Mouse (Mus musculus): ENCODE measurements around the gene Stk25. TPM values are rescaled to one million over a fixed set of nuclear protein-coding genes. Genes with fewer than 3 reads are reported as not detected.

The Stk25 gene
- polyA plus RNA-seq, 1 experiment from 2014 or later = 364 TPM

DNA sequence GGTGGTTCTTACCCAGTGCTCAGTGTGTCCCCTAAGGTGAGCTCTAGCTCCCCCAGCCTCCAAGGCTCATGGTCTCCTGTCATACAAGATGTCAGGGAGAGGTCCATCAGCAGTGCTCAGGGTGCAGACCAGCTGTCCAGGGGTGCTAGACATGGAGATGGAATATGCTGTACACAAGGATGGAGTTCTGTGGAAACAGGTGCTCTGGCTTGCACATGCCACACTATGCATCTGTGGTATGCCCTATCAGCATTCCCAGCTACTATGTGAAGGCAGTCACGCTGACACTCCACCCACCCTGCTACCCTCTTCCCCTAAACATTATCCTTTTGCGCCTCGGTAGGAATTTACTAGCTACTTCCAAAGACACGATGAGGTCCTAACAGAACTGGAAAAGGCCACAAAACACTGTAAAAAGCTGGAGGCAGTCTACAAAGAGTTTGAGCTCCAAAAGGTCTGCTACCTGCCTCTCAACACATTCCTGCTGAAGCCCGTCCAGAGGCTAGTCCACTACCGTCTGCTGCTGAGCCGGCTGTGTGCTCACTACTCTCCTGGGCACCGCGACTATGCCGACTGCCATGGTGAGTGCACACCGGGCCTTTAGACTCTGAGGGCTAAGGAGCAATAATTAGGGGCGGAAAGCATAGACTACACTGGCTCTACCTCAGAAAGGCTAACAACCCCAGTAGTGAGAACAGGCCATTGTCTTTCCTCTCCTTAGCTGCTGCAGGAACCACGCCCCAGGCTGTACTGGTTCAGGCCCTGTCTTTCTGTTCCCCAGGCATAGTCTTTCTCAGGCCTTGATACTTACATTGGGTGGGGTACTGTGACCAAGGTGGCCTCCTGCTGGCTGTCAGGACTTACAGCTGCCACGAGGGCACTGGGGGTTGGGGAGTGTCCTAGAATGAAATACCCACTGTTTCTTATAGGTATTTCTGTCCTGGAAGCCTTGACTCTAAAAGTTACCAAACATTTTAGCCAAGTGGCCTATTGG, 51.1 kb downstream of the Stk25 start:
- Histone ChIP-seq H3K4me3 (ENCODE audit: low read depth, low read length) (no peak overlapping the region), H3K27me3 (replicated peaks; ENCODE audit: control insufficient read depth, insufficient read depth, low read length) (no peaks in the 10 kb centered on the region), H3K9ac (ENCODE audit: low read length) (no peak overlapping the region), H3K36me3 (ENCODE audit: control insufficient read depth, insufficient read depth, low read length) (no peaks in the 10 kb centered on the region), H3K9me3 (replicated peaks; ENCODE audit: control insufficient read depth, low read length) (no peaks in the 10 kb centered on the region), H3K4me1 (ENCODE audit: control insufficient read depth, insufficient read depth, low read length) (no peaks in the 10 kb centered on the region), H3K27ac (ENCODE audit: low read depth, low read length) (no peak overlapping the region), H3K4me2 (ENCODE audit: low read length) (no peak overlapping the region)
- no peak for ATAC-seq
- DNase-seq (ENCODE audit: low spot score) = no peak
- 75% methylated on average over 14 of the region's 14 CpGs for WGBS

DNA sequence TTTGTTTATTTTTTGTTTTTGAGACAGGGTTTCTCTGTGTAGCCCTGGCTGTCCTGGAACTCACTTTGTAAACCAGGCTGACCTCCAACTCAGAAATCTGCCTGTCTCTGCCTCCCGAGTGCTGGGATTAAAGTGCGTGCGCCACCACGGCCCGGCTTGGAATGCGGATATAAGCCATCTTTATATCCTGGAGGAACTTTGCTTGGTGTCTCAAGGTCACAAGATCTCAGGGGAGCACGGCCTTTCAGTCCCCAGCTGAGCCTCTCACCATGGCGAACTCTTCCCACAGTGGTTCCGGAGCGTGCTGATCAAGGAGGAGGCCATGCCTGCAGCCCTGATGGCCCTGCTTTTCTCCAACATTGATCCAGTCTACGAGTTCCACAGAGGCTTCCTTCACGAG, 54.5 kb downstream of the Stk25 start:
- Histone ChIP-seq H3K9ac (ENCODE audit: low read length) (no peak overlapping the region), H3K4me3 (ENCODE audit: low read depth, low read length) (no peak overlapping the region), H3K27me3 (replicated peaks; ENCODE audit: control insufficient read depth, insufficient read depth, low read length) (no peaks in the 10 kb centered on the region), H3K36me3 (ENCODE audit: control insufficient read depth, insufficient read depth, low read length) (no peaks in the 10 kb centered on the region), H3K4me2 (ENCODE audit: low read length) (no peak overlapping the region), H3K9me3 (replicated peaks; ENCODE audit: control insufficient read depth, low read length) (no peaks in the 10 kb centered on the region), H3K27ac (ENCODE audit: low read depth, low read length) (no peak overlapping the region), H3K4me1 (ENCODE audit: control insufficient read depth, insufficient read depth, low read length) (no peaks in the 10 kb centered on the region)
- WGBS = 94% methylated on average over 12 of the region's 12 CpGs
- DNase-seq (ENCODE audit: low spot score) (no peak), ATAC-seq (no peak)

DNA sequence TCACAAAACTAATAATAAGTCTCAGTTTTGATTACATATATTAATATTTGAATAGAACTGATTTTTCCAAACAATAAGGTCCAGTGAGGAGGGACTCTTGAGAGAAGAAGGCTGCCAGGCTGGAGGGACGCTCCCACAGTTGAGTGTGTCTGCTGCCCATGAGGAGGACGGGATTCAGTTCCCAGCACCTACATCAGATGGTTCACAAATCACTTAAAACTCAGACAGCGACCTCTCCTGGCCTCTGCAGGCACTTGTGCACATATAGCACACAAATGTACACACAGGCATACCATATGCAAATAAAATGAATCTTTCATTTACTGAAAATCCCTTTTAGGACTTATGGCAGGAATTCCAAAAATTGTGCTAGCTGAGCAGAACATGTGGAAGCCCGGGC, 55.5 kb downstream of the Stk25 start:
- no peaks in the 10 kb centered on the region for H3K9me3 ChIP-seq (replicated peaks; ENCODE audit: control insufficient read depth, low read length)
- 81% methylated on average over 4 of the region's 4 CpGs for WGBS
- no peak overlapping the region for H3K4me2 ChIP-seq (ENCODE audit: low read length)
- no peak overlapping the region for H3K9ac ChIP-seq (ENCODE audit: low read length)
- no peak overlapping the region for H3K4me3 ChIP-seq (ENCODE audit: low read depth, low read length)
- no peak for ATAC-seq
- H3K27ac ChIP-seq (ENCODE audit: low read depth, low read length) = no peak overlapping the region
- no peaks in the 10 kb centered on the region for H3K36me3 ChIP-seq (ENCODE audit: control insufficient read depth, insufficient read depth, low read length)
- DNase-seq (ENCODE audit: low spot score) = no peak
- H3K27me3 ChIP-seq (replicated peaks; ENCODE audit: control insufficient read depth, insufficient read depth, low read length) = no peaks in the 10 kb centered on the region
- no peaks in the 10 kb centered on the region for H3K4me1 ChIP-seq (ENCODE audit: control insufficient read depth, insufficient read depth, low read length)

DNA sequence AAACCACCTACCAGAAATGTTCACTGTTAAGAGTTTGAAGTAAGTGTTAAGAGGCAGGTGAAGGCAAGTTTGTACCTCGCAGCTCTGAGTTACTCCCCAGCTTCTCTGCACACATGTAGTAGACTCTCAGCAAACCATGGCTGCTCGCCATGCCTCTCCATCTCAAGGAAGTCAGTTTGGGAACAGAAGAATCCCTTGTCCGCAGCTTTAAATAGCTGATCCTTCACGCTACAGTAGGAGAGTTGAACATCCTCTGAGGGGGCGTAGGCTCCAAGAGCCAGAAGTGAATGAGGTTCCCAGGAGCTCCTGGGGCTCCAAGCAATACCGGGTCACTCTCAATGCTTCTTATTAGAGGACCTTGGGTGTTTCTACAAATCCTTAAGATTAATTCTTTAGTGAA, 62.5 kb downstream of the Stk25 start:
- no peaks in the 10 kb centered on the region for H3K36me3 ChIP-seq (ENCODE audit: control insufficient read depth, insufficient read depth, low read length)
- no peak overlapping the region for H3K4me2 ChIP-seq (ENCODE audit: low read length)
- 74% methylated on average over 6 of the region's 6 CpGs for WGBS
- no peaks in the 10 kb centered on the region for H3K4me1 ChIP-seq (ENCODE audit: control insufficient read depth, insufficient read depth, low read length)
- no peak for DNase-seq (ENCODE audit: low spot score)
- H3K9me3 ChIP-seq (replicated peaks; ENCODE audit: control insufficient read depth, low read length) = no peaks in the 10 kb centered on the region
- no peaks in the 10 kb centered on the region for H3K27me3 ChIP-seq (replicated peaks; ENCODE audit: control insufficient read depth, insufficient read depth, low read length)
- ATAC-seq = no peak
- no peak overlapping the region for H3K27ac ChIP-seq (ENCODE audit: low read depth, low read length)
- H3K4me3 ChIP-seq (ENCODE audit: low read depth, low read length) = no peak overlapping the region
- no peak overlapping the region for H3K9ac ChIP-seq (ENCODE audit: low read length)

DNA sequence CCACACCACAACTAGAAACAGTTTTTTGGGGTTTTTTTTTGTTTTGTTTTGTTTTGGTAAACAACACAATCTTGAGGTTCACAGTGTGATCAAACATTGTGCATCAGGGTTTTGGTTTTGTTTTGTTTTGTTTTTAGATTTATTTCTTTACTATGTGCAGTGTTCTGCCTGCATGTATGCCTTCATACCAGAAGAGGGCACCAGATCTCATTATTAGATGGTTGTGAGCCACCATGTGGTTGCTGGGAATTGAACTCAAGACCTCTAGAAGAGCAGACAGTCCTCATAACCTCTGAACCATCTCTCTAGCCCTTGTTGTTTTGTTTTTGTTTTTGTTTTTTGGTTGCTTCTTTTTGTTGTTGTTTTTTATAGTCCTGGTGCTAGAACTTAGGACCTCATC, 64.5 kb downstream of the Stk25 start:
- H3K4me3 ChIP-seq (ENCODE audit: low read depth, low read length) = no peak overlapping the region
- no peak overlapping the region for H3K27ac ChIP-seq (ENCODE audit: low read depth, low read length)
- H3K4me2 ChIP-seq (ENCODE audit: low read length) = no peak overlapping the region
- no peaks in the 10 kb centered on the region for H3K36me3 ChIP-seq (ENCODE audit: control insufficient read depth, insufficient read depth, low read length)
- ATAC-seq (no peak), DNase-seq (ENCODE audit: low spot score) (no peak)
- no peaks in the 10 kb centered on the region for H3K9me3 ChIP-seq (replicated peaks; ENCODE audit: control insufficient read depth, low read length)
- no peaks in the 10 kb centered on the region for H3K27me3 ChIP-seq (replicated peaks; ENCODE audit: control insufficient read depth, insufficient read depth, low read length)
- H3K4me1 ChIP-seq (ENCODE audit: control insufficient read depth, insufficient read depth, low read length) = no peaks in the 10 kb centered on the region
- no peak overlapping the region for H3K9ac ChIP-seq (ENCODE audit: low read length)

DNA sequence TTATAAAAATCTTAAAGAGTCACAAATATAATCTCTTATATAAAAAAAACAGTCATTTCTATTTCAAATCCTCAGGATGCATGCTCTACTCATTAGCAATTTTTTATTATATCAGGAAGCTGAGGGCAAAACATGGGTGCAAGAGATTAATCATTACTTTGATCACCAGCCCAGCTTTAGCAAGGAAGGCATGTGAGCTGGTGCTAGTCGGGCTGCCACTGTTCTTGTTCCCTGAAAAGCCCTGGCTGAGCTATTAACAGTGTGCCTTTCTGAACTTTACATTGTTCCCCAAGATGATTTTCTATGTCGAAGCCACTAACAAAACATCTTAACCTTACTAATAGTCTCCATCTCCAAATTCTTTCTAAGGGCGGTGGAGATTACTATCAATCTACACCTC, 70.1 kb downstream of the Stk25 start:
- no peak overlapping the region for H3K27ac ChIP-seq (ENCODE audit: low read depth, low read length)
- DNase-seq (ENCODE audit: low spot score) (no peak), ATAC-seq (no peak)
- H3K9ac ChIP-seq (ENCODE audit: low read length) = no peak overlapping the region
- H3K9me3 ChIP-seq (replicated peaks; ENCODE audit: control insufficient read depth, low read length) = no peaks in the 10 kb centered on the region
- no peaks in the 10 kb centered on the region for H3K36me3 ChIP-seq (ENCODE audit: control insufficient read depth, insufficient read depth, low read length)
- no peak overlapping the region for H3K4me2 ChIP-seq (ENCODE audit: low read length)
- H3K4me3 ChIP-seq (ENCODE audit: low read depth, low read length) = no peak overlapping the region
- no peaks in the 10 kb centered on the region for H3K27me3 ChIP-seq (replicated peaks; ENCODE audit: control insufficient read depth, insufficient read depth, low read length)
- no peaks in the 10 kb centered on the region for H3K4me1 ChIP-seq (ENCODE audit: control insufficient read depth, insufficient read depth, low read length)
- WGBS = 63% methylated on average over 3 of the region's 3 CpGs

DNA sequence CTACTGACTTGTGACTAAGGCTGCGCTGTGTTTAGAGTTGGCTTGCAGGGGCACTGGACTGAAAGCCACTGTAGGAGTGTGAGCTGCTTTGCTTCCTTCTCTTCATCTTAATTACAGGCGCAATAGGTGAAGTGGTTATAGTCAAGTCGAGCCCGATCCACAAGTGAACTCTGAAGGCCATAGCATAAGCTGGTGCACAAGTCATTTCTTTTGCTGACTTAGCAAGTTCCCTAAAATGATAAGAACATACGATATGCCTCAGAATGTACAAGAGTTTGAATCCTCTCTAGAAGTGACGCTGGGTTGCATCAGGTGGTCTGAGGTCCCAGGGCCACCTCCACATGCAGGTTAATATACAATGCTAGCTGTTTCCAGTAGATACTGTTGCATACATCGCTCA, 76.9 kb downstream of the Stk25 start:
- Histone ChIP-seq H3K27ac (ENCODE audit: low read depth, low read length) (no peak overlapping the region), H3K4me1 (ENCODE audit: control insufficient read depth, insufficient read depth, low read length) (no peaks in the 10 kb centered on the region), H3K4me3 (ENCODE audit: low read depth, low read length) (no peak overlapping the region), H3K9ac (ENCODE audit: low read length) (no peak overlapping the region), H3K9me3 (replicated peaks; ENCODE audit: control insufficient read depth, low read length) (no peaks in the 10 kb centered on the region), H3K4me2 (ENCODE audit: low read length) (no peak overlapping the region), H3K36me3 (ENCODE audit: control insufficient read depth, insufficient read depth, low read length) (peaks cover 5% of the 10 kb centered on the region; the same call in 1 of the 2 replicates), H3K27me3 (replicated peaks; ENCODE audit: control insufficient read depth, insufficient read depth, low read length) (no peaks in the 10 kb centered on the region)
- WGBS = 94% methylated on average over 7 of the region's 7 CpGs
- DNase-seq (ENCODE audit: low spot score) (no peak), ATAC-seq (no peak)

DNA sequence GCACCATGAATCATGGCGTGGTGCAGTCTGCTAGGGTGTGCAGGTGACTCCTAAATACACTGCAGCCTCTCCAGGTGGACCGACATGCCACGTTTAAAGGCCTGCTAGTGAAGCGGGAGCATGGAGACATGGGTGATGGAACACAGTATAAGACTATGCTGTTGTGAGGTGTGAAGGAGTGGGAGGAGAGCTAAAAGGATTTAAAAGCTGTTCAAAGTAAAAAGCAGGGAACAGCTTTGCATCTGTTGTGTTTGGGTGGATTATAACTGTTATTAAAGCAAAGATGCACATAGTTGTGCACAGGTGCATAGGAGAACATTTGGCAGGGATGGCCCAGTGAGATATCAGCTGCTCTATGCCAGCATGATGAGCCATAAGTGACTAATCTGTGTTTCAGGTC, 80.6 kb downstream of the Stk25 start:
- Histone ChIP-seq H3K4me2 (ENCODE audit: low read length) (no peak overlapping the region), H3K4me1 (ENCODE audit: control insufficient read depth, insufficient read depth, low read length) (no peaks in the 10 kb centered on the region), H3K4me3 (ENCODE audit: low read depth, low read length) (no peak overlapping the region), H3K27me3 (replicated peaks; ENCODE audit: control insufficient read depth, insufficient read depth, low read length) (no peaks in the 10 kb centered on the region), H3K27ac (ENCODE audit: low read depth, low read length) (no peak overlapping the region), H3K9ac (ENCODE audit: low read length) (no peak overlapping the region), H3K36me3 (ENCODE audit: control insufficient read depth, insufficient read depth, low read length) (peaks cover 5% of the 10 kb centered on the region; the same call in 1 of the 2 replicates), H3K9me3 (replicated peaks; ENCODE audit: control insufficient read depth, low read length) (no peaks in the 10 kb centered on the region)
- no peak for DNase-seq (ENCODE audit: low spot score)
- 84% methylated on average over 4 of the region's 4 CpGs for WGBS
- ATAC-seq = no peak

DNA sequence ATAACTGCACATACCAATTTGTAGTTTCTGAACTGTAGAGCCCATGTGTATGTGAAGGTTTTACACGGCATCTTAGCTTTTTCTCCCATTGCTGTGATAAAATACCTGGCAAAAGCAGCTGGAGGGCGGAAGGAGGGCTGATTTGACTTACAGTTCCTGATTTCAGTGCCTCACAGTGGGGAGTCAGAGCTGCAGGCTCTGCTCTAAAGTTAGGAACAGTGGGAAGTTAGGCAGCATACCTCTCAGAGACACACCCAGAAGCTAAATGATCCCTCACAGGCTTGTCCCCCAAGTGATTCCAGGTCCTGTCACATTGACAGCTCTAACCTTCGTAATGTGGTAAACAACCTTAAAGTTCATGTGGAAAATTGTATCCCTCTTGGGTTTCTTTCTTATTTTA, 81.4 kb downstream of the Stk25 start:
- no peak for DNase-seq (ENCODE audit: low spot score)
- H3K4me2 ChIP-seq (ENCODE audit: low read length) = no peak overlapping the region
- WGBS = 80% methylated on average over 3 of the region's 3 CpGs
- H3K4me1 ChIP-seq (ENCODE audit: control insufficient read depth, insufficient read depth, low read length) = no peaks in the 10 kb centered on the region
- H3K27me3 ChIP-seq (replicated peaks; ENCODE audit: control insufficient read depth, insufficient read depth, low read length) = no peaks in the 10 kb centered on the region
- H3K9me3 ChIP-seq (replicated peaks; ENCODE audit: control insufficient read depth, low read length) = no peaks in the 10 kb centered on the region
- no peak overlapping the region for H3K4me3 ChIP-seq (ENCODE audit: low read depth, low read length)
- H3K36me3 ChIP-seq (ENCODE audit: control insufficient read depth, insufficient read depth, low read length) = peaks cover 5% of the 10 kb centered on the region; the same call in 1 of the 2 replicates
- H3K27ac ChIP-seq (ENCODE audit: low read depth, low read length) = no peak overlapping the region
- no peak overlapping the region for H3K9ac ChIP-seq (ENCODE audit: low read length)
- no peak for ATAC-seq
